Mouse (Mus musculus) layer of hippocampus, adult 18-20 months (tissue): ENCODE results near the gene Inip. TPM values are rescaled to one million over a fixed set of nuclear protein-coding genes. Genes with fewer than 3 reads are reported as not detected.

Experiments used
- total RNA-seq, 2 experiments: library from RNA; stranded (reverse); gene quantifications; 2 replicates each; pipeline ENCODE4 v1.2.3; 2021

Inip gene
- total RNA-seq, 2 experiments from 2014 or later, result 25.0 TPM

Other genes starting within 250 kb of the Inip start
- 10 to 100 TPM; 26.2 to 28.6 TPM for gene Hsdl2, start 220.0 kb downstream of the Inip start, total RNA-seq
- 10 to 100 TPM; 11.7 to 14.7 TPM for gene E130308A19Rik, start 175.4 kb downstream of the Inip start, total RNA-seq
- gene Snx30, start 4.3 kb upstream of the Inip start, total RNA-seq, result 10 to 100 TPM; 39.2 to 41.7 TPM
- gene Slc46a2, start 113.5 kb upstream of the Inip start, total RNA-seq, result not detected
- not detected for gene Mup4, start 159.1 kb upstream of the Inip start, total RNA-seq
- not detected for gene Mup6, start 162.7 kb upstream of the Inip start, total RNA-seq